10 mouse cellular contexts compared by ENCODE assay signal in genomic region chrX:71131464-71131863, GRCm38 (mm10).
DNase-seq lines count a peak whose midpoint lies in the region; ATAC-seq and TF ChIP-seq lines count a peak whose summit lies in the region.
"Had no signal": no experiment of that assay in that cellular context is flagged by ENCODE, and none has a peak within 500 bp of the region (broad histone marks: within the 10 kb centered on the region; RNA-seq: fewer than 3 reads in every experiment).

No protein-coding gene starts in this region.

- H3K4me1 ChIP-seq in heart, postnatal 0 days (ENCODE audit: control insufficient read depth, insufficient read depth): no peaks in the 10 kb centered on the region
- no peaks in the 10 kb centered on the region for H3K4me1 ChIP-seq in midbrain, embryonic 15.5 days
- H3K4me1 ChIP-seq: forebrain, embryonic 10.5 days had no signal

- peak; percentile 28 for TF ChIP-seq CTCF in heart, postnatal 0 days (IDR thresholded peaks at IDR 0.05; ENCODE audit: low read depth)

- H3K9me3 ChIP-seq in heart, postnatal 0 days (replicated peaks; ENCODE audit: control insufficient read depth, low read length): no peaks in the 10 kb centered on the region
- H3K9me3 ChIP-seq in midbrain, embryonic 15.5 days: no peaks in the 10 kb centered on the region
- H3K9me3 ChIP-seq: forebrain, embryonic 10.5 days had no signal

- ATAC-seq in heart, postnatal 0 days (ENCODE audit: insufficient read depth, low read depth): no peak
- ATAC-seq in midbrain, embryonic 15.5 days (replicated peaks): no peak

- H3K4me3 ChIP-seq in heart, postnatal 0 days (ENCODE audit: low read depth, low read length): no peak overlapping the region
- H3K4me3 ChIP-seq in midbrain, embryonic 15.5 days: no peak overlapping the region
- H3K4me3 ChIP-seq: forebrain, embryonic 10.5 days had no signal

- H3K36me3 ChIP-seq in heart, postnatal 0 days (replicated peaks; ENCODE audit: control insufficient read depth, insufficient read depth, low read length): no peaks in the 10 kb centered on the region
- H3K36me3 ChIP-seq in midbrain, embryonic 15.5 days (replicated peaks): no peaks in the 10 kb centered on the region
- H3K36me3 ChIP-seq: forebrain, embryonic 10.5 days had no signal

- H3K27ac ChIP-seq in heart, postnatal 0 days (ENCODE audit: low read depth): no peak overlapping the region
- no peak overlapping the region for H3K27ac ChIP-seq in midbrain, embryonic 15.5 days
- H3K27ac ChIP-seq: forebrain, embryonic 10.5 days; macrophage had no signal

- no peaks in the 10 kb centered on the region for H3K27me3 ChIP-seq in heart, postnatal 0 days (ENCODE audit: control insufficient read depth, insufficient read depth, low read length)
- no peaks in the 10 kb centered on the region for H3K27me3 ChIP-seq in midbrain, embryonic 15.5 days (replicated peaks)

- DNase-seq in heart, postnatal 0 days (ENCODE audit: low spot score): no peak
- DNase-seq in heart, postnatal 25 days (ENCODE audit: low spot score): no peak
- peak; percentile 18 for DNase-seq in thymus, postnatal 4 days
- DNase-seq in thymus, adult 18-20 months: no peak
- peak; percentile 1 for DNase-seq in forelimb bud, embryonic 11.5 days (ENCODE audit: low read depth, low spot score)
- no peak for DNase-seq in spleen, postnatal 4 days (ENCODE audit: low spot score in 2 of 2)
- no peak for DNase-seq in urinary bladder, postnatal 10 days (ENCODE audit: low spot score)

- intact Hi-C loops in heart, postnatal 25 days (cut with DNase I): loop anchor here (5.0 kb wide), 1 partner anchor 79 kb away; the partner anchor contains the start of gene Mamld1

- no peak for TF ChIP-seq EP300 in heart, postnatal 0 days (IDR thresholded peaks at IDR 0.05; ENCODE audit: low read depth)

- no peak overlapping the region for H3K4me2 ChIP-seq in heart, postnatal 0 days (ENCODE audit: low read depth, low read length)
- H3K4me2 ChIP-seq in midbrain, embryonic 15.5 days: no peak overlapping the region

- H3K9ac ChIP-seq in heart, postnatal 0 days (replicated peaks; ENCODE audit: low read depth, low read length): no peak overlapping the region
- H3K9ac ChIP-seq in midbrain, embryonic 15.5 days: no peak overlapping the region

Comparison
In these comparisons a context has a peak if more than half of its experiments do, and no peak if none do; other contexts are left out.
1. DNase-seq: peak in thymus, postnatal 4 days (single experiment) and forelimb bud, embryonic 11.5 days (single experiment); none in heart, postnatal 0 days (single experiment), heart, postnatal 25 days (single experiment), thymus, adult 18-20 months (0 of 2), spleen, postnatal 4 days (0 of 2) and urinary bladder, postnatal 10 days (single experiment).